Mouse (Mus musculus) E14TG2a.4 (cell line): ENCODE results near the gene Larp4b.

ENCODE experiments used
- H3K27me3 ChIP-seq: 2 replicates; pipeline ENCODE4 v1.6.1; 2014; ENCODE audit warnings: low read length, control low read depth; ENCODE audit not compliant: insufficient read depth
- H3K36me3 ChIP-seq: 2 replicates; pipeline ENCODE4 v1.6.1; 2014; ENCODE audit warnings: low read length, control low read depth; ENCODE audit not compliant: insufficient read depth
- H3K4me1 ChIP-seq: replicated peaks from 2 replicates; pipeline ENCODE4 v1.6.1; 2014; ENCODE audit warnings: low read depth, low read length, control low read depth
- H3K4me3 ChIP-seq: replicated peaks from 2 replicates; pipeline ENCODE4 v1.5.1; 2014; ENCODE audit warnings: mild to moderate bottlenecking, low read length
- H3K9me3 ChIP-seq: 2 replicates; pipeline ENCODE4 v1.6.1; 2014; ENCODE audit warnings: low read length, control low read depth
- CTCF ChIP-seq: conservative IDR thresholded peaks from 2 replicates; pipeline ENCODE4 v1.5.1; 2014; ENCODE audit warnings: low read length
- NANOG ChIP-seq: IDR thresholded peaks from 2 replicates; pipeline ENCODE4 v1.6.1; 2014; ENCODE audit warnings: borderline replicate concordance, low read length, mixed read lengths
- POU5F1 ChIP-seq: IDR thresholded peaks from 2 replicates; pipeline ENCODE4 v1.6.1; 2014; ENCODE audit warnings: low read length, borderline replicate concordance

Gene Larp4b

DNA sequence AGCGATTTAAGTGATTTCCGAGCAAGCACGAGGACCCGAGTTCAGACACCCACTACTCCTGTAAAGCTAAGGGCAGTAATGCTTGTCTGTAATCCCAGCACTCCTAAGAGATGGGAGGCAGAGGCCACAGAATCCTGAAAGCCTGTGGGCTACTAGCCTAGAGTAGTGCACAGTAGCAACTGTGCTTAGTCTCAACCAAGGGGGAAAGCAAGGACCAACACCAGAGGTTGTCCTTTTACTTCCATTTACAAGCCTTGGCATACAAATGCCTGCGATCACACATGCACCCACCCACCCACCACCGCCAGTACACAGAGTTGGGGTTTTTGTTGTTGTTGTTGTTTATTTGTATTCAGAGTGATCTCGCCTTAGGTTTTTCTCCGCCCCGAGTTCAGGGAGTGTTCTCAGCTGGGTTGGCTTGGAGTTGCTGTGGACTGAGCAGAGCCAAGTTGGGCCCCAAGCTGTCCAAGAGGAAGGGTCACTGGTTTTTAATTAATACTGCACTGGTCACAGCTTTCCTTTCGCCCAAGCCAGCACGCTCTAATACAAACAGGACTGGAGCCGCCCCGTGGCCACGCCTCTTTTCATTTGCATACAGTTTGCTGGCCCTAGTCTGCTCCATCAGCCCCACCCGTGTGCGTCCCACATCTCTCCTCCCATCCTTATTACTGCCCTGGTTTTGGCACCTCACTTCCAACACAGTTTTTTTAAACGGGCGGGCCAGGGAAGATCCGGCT, 105.2 kb downstream of the Larp4b start:
- peaks cover 20% of the 10 kb centered on the region for H3K4me1 ChIP-seq
- H3K9me3 ChIP-seq: no peaks in the 10 kb centered on the region
- H3K4me3 ChIP-seq: peak overlapping the region; percentile 23
- TF ChIP-seq POU5F1 (no peak), CTCF (no peak), NANOG (no peak)
- H3K27me3 ChIP-seq: peaks cover 3% of the 10 kb centered on the region; the same call in 1 of the 2 replicates
- H3K36me3 ChIP-seq: no peaks in the 10 kb centered on the region

DNA sequence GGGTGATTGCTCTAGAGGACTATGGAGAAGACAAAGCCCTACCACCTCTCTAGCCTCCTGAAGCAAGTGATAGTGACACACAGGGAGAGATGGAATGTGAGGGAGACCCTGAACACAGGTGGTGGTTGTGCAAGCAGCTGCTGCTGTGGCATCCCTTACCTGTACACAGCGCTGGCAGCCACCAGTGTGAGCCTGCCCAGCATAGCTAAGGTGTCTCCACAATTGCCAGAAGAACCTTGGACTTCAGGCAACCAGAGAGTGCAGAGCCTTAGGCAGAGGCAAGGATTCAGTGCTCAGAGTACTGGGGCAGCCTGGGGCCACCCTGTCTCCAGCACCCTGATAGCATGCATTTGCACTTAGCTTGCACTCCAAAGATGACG, 105.8 kb downstream of the Larp4b start:
- H3K36me3 ChIP-seq: no peaks in the 10 kb centered on the region
- no peak for TF ChIP-seq POU5F1
- TF ChIP-seq CTCF: no peak
- TF ChIP-seq NANOG: no peak
- H3K4me3 ChIP-seq: peak overlapping the region; percentile 23

DNA sequence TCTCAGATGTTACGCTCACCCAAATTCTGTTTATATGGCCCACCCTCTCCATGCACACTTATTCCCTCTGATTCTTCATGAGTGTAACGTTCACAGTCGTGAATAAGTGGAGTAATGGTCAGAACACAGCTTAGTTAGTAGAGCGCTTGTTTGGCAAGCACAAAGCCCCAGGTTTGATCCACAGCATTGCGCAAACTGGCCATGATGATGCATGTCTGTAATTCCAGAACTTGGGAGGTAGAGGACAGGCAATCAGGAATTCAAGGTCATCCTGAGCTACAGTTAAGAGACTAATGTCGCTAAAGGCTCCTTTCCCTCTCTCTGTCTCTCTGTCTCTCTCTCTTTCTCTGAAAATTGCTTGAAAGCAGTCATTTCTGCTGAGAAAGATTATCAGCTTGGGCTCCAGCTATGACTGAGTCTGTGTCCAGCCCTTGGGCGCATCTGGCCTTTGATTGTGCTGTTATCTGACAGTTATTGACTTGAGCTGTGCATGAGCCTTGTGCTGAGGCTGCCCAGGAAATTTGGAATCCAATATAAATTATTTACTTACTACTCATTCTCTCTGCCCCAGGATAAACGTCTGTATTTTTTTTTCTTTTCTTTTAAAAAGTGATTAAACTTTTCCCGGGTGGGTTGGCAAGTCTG, 129.2 kb downstream of the Larp4b start:
- Histone ChIP-seq H3K4me1 (peaks cover 8% of the 10 kb centered on the region), H3K36me3 (no peaks in the 10 kb centered on the region), H3K27me3 (peaks cover 34% of the 10 kb centered on the region), H3K4me3 (peak overlapping the region; percentile 65), H3K9me3 (peaks cover 5% of the 10 kb centered on the region)
- TF ChIP-seq NANOG (no peak), POU5F1 (no peak), CTCF (no peak)

More for the DNA sequence above, 105.8 kb downstream of the Larp4b start:
- Histone ChIP-seq H3K4me1 (peaks cover 20% of the 10 kb centered on the region), H3K9me3 (no peaks in the 10 kb centered on the region), H3K27me3 (peaks cover 3% of the 10 kb centered on the region; the same call in 1 of the 2 replicates)
